Mouse (Mus musculus): Measurements from ENCODE around the gene Mad1l1. TPM values are rescaled to one million over a fixed set of nuclear protein-coding genes. Genes with fewer than 3 reads are reported as not detected.

Gene Mad1l1
- polyA plus RNA-seq, 1 experiment from 2014 or later = 43.7 TPM

DNA sequence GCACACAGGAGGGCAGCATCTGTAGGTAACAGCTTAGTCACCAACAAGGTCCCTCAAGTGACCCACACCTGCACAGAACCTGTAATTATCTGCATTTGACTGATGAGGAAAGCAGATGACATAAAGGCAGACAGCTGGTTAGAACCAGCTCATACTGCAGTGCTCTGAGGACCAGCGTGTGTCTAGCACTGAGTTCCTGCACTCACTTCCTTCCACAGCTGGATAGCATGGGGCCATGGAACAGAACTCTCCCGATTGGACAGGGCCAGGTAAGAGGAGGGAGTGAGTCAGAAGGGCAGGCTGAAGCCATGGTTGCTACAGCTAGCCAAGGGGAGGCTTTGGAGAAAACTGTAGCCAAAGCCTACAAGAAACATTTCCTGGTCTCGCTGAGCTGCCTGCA lies 259.0 kb downstream of the Mad1l1 start:
- WGBS = 65% methylated on average over 3 of the region's 3 CpGs
- DNase-seq (ENCODE audit: low spot score) (no peak), ATAC-seq (replicated peaks; ENCODE audit: insufficient number of reproducible peaks, low FRiP score, low TSS enrichment, low read depth) (no peak)

DNA sequence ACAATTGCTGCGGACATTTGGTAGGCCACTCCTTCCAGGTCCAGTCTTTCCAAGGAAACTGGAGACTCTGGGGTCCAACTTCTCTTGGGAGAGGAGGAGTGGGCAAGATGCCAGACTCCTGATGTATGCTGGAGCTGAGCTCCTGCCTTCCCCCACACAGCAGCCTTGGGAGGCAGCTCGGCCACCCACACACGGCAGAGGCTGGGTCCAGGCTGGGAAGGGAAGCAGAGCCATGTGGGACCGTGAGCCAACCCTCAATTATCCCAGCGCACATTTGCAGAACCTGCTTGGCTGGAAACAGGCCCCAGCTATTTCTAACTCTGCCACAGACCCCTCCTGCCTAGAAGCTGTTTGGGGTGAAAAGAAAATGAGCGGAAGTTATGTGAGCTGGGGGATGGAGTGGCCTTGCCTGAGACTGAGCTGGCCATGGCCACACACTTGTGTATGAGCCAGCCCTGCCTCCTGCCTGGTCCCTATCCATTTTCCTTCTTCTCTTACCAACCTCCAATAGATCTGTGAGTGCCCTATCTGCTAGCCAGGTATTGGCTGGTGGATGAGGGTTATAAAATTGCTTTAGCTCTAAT lies 260.0 kb downstream of the Mad1l1 start:
- Histone ChIP-seq H3K9ac (replicated peaks; ENCODE audit: low read length) (no peak overlapping the region), H3K27ac (replicated peaks; ENCODE audit: low read depth, low read length) (no peak overlapping the region), H3K9me3 (replicated peaks; ENCODE audit: control insufficient read depth, low read length) (no peaks in the 10 kb centered on the region), H3K36me3 (replicated peaks; ENCODE audit: control insufficient read depth, insufficient read depth, low read depth, low read length) (no peaks in the 10 kb centered on the region), H3K27me3 (ENCODE audit: control insufficient read depth, insufficient read depth, low read length) (no peaks in the 10 kb centered on the region), H3K4me2 (ENCODE audit: low read depth, low read length) (no peak overlapping the region), H3K4me3 (ENCODE audit: low read depth, low read length) (no peak overlapping the region), H3K4me1 (ENCODE audit: control insufficient read depth, insufficient read depth, low read length) (no peaks in the 10 kb centered on the region)
- ATAC-seq (replicated peaks; ENCODE audit: insufficient number of reproducible peaks, low FRiP score, low TSS enrichment, low read depth) (peak; percentile 70; the same call in 1 of the 2 replicates), DNase-seq (ENCODE audit: low spot score) (peak; percentile 35)
- 61% methylated on average over 6 of the region's 6 CpGs for WGBS

More for the DNA sequence above, 259.0 kb downstream of the Mad1l1 start:
- H3K4me3 ChIP-seq (ENCODE audit: low read depth, low read length) = no peak overlapping the region
- no peaks in the 10 kb centered on the region for H3K9me3 ChIP-seq (replicated peaks; ENCODE audit: control insufficient read depth, low read length)
- no peaks in the 10 kb centered on the region for H3K4me1 ChIP-seq (ENCODE audit: control insufficient read depth, insufficient read depth, low read length)
- H3K27ac ChIP-seq (replicated peaks; ENCODE audit: low read depth, low read length) = no peak overlapping the region
- no peaks in the 10 kb centered on the region for H3K36me3 ChIP-seq (replicated peaks; ENCODE audit: control insufficient read depth, insufficient read depth, low read depth, low read length)
- no peak overlapping the region for H3K4me2 ChIP-seq (ENCODE audit: low read depth, low read length)
- H3K9ac ChIP-seq (replicated peaks; ENCODE audit: low read length) = no peak overlapping the region
- no peaks in the 10 kb centered on the region for H3K27me3 ChIP-seq (ENCODE audit: control insufficient read depth, insufficient read depth, low read length)

DNA sequence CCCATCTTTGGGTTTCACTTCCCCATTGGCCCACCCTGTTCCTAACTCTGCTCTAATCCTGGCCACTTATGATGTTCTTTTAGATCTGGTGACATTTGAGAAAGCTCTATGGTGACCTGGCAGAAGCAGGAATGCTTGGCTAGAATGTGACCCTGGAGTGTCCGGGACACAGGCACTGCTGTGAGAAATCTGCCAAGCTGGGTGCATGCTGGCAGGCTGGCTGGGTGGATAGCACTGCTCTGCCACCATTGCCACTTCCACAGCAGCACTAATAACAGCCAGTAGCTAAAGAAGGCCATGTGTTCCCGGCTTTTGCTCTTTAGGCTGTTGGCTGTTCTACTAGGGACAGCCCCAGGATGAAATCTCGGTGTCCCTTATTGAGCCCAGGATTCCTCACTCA lies 265.1 kb downstream of the Mad1l1 start:
- no peaks in the 10 kb centered on the region for H3K36me3 ChIP-seq (replicated peaks; ENCODE audit: control insufficient read depth, insufficient read depth, low read depth, low read length)
- WGBS = 86% methylated on average over 3 of the region's 3 CpGs
- H3K9ac ChIP-seq (replicated peaks; ENCODE audit: low read length) = no peak overlapping the region
- DNase-seq (ENCODE audit: low spot score) = no peak
- no peaks in the 10 kb centered on the region for H3K9me3 ChIP-seq (replicated peaks; ENCODE audit: control insufficient read depth, low read length)
- no peaks in the 10 kb centered on the region for H3K27me3 ChIP-seq (ENCODE audit: control insufficient read depth, insufficient read depth, low read length)
- ATAC-seq (replicated peaks; ENCODE audit: insufficient number of reproducible peaks, low FRiP score, low TSS enrichment, low read depth) = no peak
- no peak overlapping the region for H3K4me2 ChIP-seq (ENCODE audit: low read depth, low read length)
- H3K4me1 ChIP-seq (ENCODE audit: control insufficient read depth, insufficient read depth, low read length) = no peaks in the 10 kb centered on the region
- H3K4me3 ChIP-seq (ENCODE audit: low read depth, low read length) = no peak overlapping the region
- H3K27ac ChIP-seq (replicated peaks; ENCODE audit: low read depth, low read length) = no peak overlapping the region

DNA sequence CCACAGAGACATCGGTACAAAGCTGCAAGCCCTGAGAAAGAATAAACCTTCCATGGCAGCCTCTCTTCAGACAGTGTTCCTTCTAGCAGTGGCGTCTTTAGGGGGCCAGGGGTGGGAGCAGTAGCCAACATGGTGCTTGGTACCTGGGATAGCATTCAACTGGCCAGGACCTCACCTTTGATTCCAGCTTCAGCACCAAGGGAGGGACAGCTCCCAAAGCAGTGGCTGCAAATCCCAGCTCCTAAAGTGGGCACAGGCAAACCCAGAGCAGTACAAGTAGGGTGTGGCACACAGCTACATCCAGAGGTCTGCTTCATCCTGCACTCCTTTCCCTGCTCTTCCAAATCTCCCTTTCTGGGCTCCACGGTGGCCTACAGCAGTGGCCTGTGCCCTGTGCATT lies 265.9 kb downstream of the Mad1l1 start:
- H3K27ac ChIP-seq (replicated peaks; ENCODE audit: low read depth, low read length) = no peak overlapping the region
- H3K4me3 ChIP-seq (ENCODE audit: low read depth, low read length) = no peak overlapping the region
- peak; percentile 49 for DNase-seq (ENCODE audit: low spot score)
- no peak overlapping the region for H3K9ac ChIP-seq (replicated peaks; ENCODE audit: low read length)
- no peaks in the 10 kb centered on the region for H3K36me3 ChIP-seq (replicated peaks; ENCODE audit: control insufficient read depth, insufficient read depth, low read depth, low read length)
- H3K4me1 ChIP-seq (ENCODE audit: control insufficient read depth, insufficient read depth, low read length) = no peaks in the 10 kb centered on the region
- H3K4me2 ChIP-seq (ENCODE audit: low read depth, low read length) = no peak overlapping the region
- no peaks in the 10 kb centered on the region for H3K9me3 ChIP-seq (replicated peaks; ENCODE audit: control insufficient read depth, low read length)
- H3K27me3 ChIP-seq (ENCODE audit: control insufficient read depth, insufficient read depth, low read length) = no peaks in the 10 kb centered on the region
- WGBS = 89% methylated on average over 3 of the region's 3 CpGs
- ATAC-seq (replicated peaks; ENCODE audit: insufficient number of reproducible peaks, low FRiP score, low TSS enrichment, low read depth) = no peak

DNA sequence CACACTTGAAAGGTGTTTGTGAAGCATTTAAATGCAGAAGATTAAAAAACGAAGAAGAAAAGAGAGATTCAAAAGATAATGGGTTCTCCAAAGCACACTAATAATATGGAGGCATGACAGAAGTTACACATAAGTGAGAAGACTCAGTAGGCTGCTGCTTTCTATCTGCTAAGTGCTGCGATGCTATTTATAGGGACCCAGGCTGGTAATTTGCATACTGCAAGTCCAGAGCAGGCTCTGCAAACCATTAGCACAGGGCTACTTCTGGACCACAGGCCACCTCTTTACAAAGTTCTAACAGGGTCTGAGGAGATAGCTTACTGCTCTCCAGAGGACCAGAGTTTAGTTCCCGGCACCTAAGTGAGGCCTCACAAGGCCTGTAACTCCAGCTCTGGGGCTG lies 267.7 kb downstream of the Mad1l1 start:
- Histone ChIP-seq H3K27me3 (ENCODE audit: control insufficient read depth, insufficient read depth, low read length) (no peaks in the 10 kb centered on the region), H3K4me2 (ENCODE audit: low read depth, low read length) (no peak overlapping the region), H3K9me3 (replicated peaks; ENCODE audit: control insufficient read depth, low read length) (no peaks in the 10 kb centered on the region), H3K27ac (replicated peaks; ENCODE audit: low read depth, low read length) (no peak overlapping the region), H3K36me3 (replicated peaks; ENCODE audit: control insufficient read depth, insufficient read depth, low read depth, low read length) (no peaks in the 10 kb centered on the region), H3K9ac (replicated peaks; ENCODE audit: low read length) (no peak overlapping the region), H3K4me3 (ENCODE audit: low read depth, low read length) (no peak overlapping the region), H3K4me1 (ENCODE audit: control insufficient read depth, insufficient read depth, low read length) (no peaks in the 10 kb centered on the region)
- ATAC-seq (replicated peaks; ENCODE audit: insufficient number of reproducible peaks, low FRiP score, low TSS enrichment, low read depth) = no peak
- DNase-seq (ENCODE audit: low spot score) = no peak
- WGBS = 85% methylated on average over 3 of the region's 3 CpGs

DNA sequence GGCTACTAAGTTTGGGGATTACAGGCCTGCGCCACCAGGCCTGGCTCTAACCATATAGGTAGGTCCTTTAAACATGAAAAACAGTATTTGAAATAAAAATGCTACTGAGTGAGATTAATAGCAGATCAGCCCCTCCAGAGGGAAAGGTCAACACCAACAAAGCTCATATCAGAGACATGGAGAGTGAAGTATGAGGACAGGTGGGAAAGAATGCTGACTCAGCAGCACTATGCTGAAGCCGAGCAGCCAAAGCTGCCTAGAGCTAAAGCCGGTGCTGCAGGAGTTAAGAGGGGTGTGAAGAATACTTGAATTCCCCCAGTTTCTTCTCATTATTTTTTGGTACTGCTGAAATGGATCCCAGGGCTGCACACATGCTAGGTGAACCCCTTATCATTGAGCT lies 268.9 kb downstream of the Mad1l1 start:
- Histone ChIP-seq H3K4me1 (ENCODE audit: control insufficient read depth, insufficient read depth, low read length) (no peaks in the 10 kb centered on the region), H3K27me3 (ENCODE audit: control insufficient read depth, insufficient read depth, low read length) (no peaks in the 10 kb centered on the region), H3K4me3 (ENCODE audit: low read depth, low read length) (no peak overlapping the region), H3K4me2 (ENCODE audit: low read depth, low read length) (no peak overlapping the region), H3K9me3 (replicated peaks; ENCODE audit: control insufficient read depth, low read length) (no peaks in the 10 kb centered on the region), H3K9ac (replicated peaks; ENCODE audit: low read length) (no peak overlapping the region), H3K27ac (replicated peaks; ENCODE audit: low read depth, low read length) (no peak overlapping the region), H3K36me3 (replicated peaks; ENCODE audit: control insufficient read depth, insufficient read depth, low read depth, low read length) (no peaks in the 10 kb centered on the region)
- DNase-seq (ENCODE audit: low spot score) (no peak), ATAC-seq (replicated peaks; ENCODE audit: insufficient number of reproducible peaks, low FRiP score, low TSS enrichment, low read depth) (no peak)
- WGBS = 87% methylated on average over 3 of the region's 3 CpGs

DNA sequence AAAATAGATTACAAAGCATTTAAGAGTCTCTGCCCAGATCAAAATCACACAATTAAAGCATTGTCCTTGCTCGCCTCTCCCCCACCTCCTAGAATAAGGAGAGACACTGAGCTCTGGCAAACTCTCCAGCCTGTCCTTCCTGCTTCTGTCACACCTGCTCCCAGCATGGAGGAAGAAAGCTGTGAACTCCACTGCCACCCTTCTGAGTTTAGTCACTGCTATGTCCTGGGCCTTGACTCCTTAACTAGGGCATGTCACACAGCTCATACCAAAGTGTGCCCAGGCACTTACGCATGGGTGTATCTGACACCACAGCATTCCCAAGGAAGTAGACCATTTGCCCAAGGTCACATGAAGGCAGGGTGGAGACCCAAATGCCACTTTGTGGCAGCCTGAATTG lies 275.9 kb downstream of the Mad1l1 start:
- Histone ChIP-seq H3K4me2 (ENCODE audit: low read depth, low read length) (no peak overlapping the region), H3K4me1 (ENCODE audit: control insufficient read depth, insufficient read depth, low read length) (no peaks in the 10 kb centered on the region), H3K27ac (replicated peaks; ENCODE audit: low read depth, low read length) (no peak overlapping the region), H3K9me3 (replicated peaks; ENCODE audit: control insufficient read depth, low read length) (no peaks in the 10 kb centered on the region), H3K27me3 (ENCODE audit: control insufficient read depth, insufficient read depth, low read length) (no peaks in the 10 kb centered on the region), H3K36me3 (replicated peaks; ENCODE audit: control insufficient read depth, insufficient read depth, low read depth, low read length) (no peaks in the 10 kb centered on the region), H3K9ac (replicated peaks; ENCODE audit: low read length) (no peak overlapping the region), H3K4me3 (ENCODE audit: low read depth, low read length) (no peak overlapping the region)
- ATAC-seq (replicated peaks; ENCODE audit: insufficient number of reproducible peaks, low FRiP score, low TSS enrichment, low read depth) = no peak
- DNase-seq (ENCODE audit: low spot score) = no peak
- WGBS = 72% methylated on average over 2 of the region's 2 CpGs

DNA sequence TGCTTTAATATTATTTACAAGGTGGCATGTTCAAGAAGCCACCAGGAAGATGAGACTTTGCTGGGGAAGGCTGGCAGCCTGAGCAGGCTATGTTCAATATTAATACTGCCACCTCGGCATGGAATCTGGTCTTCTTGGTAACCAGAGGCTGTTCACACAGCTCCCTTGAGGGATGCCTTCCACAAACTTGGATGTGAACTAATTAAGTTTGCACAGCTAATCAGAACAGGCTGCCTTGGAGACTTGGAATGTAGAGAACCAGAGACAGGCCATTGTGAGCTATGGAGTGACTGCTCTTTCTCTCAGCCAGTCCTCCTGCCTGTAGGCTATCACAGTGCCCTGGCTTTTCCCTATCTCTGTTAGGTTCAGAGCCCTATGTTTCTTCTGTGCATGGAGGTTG lies 278.4 kb downstream of the Mad1l1 start:
- no peak overlapping the region for H3K4me3 ChIP-seq (ENCODE audit: low read depth, low read length)
- no peak overlapping the region for H3K4me2 ChIP-seq (ENCODE audit: low read depth, low read length)
- H3K9me3 ChIP-seq (replicated peaks; ENCODE audit: control insufficient read depth, low read length) = no peaks in the 10 kb centered on the region
- no peak overlapping the region for H3K9ac ChIP-seq (replicated peaks; ENCODE audit: low read length)
- H3K4me1 ChIP-seq (ENCODE audit: control insufficient read depth, insufficient read depth, low read length) = no peaks in the 10 kb centered on the region
- H3K27me3 ChIP-seq (ENCODE audit: control insufficient read depth, insufficient read depth, low read length) = no peaks in the 10 kb centered on the region
- no peak overlapping the region for H3K27ac ChIP-seq (replicated peaks; ENCODE audit: low read depth, low read length)
- DNase-seq (ENCODE audit: low spot score) = peak; percentile 77
- no peaks in the 10 kb centered on the region for H3K36me3 ChIP-seq (replicated peaks; ENCODE audit: control insufficient read depth, insufficient read depth, low read depth, low read length)
- no peak for ATAC-seq (replicated peaks; ENCODE audit: insufficient number of reproducible peaks, low FRiP score, low TSS enrichment, low read depth)
- 27% methylated on average over 1 of the region's 1 CpGs for WGBS
